Mouse (Mus musculus): ENCODE measurements around the gene Tmem54. TPM values are rescaled to one million over a fixed set of nuclear protein-coding genes. Genes with fewer than 3 reads are reported as not detected.

Tmem54 gene
- polyA plus RNA-seq, 1 experiment from 2014 or later, result not detected

- 65% methylated on average over 11 of the region's 11 CpGs for WGBS
- Histone ChIP-seq H3K4me3 (ENCODE audit: low read depth, low read length) (no peak overlapping the region), H3K27me3 (ENCODE audit: control insufficient read depth, insufficient read depth, low read length) (no peaks in the 10 kb centered on the region), H3K4me1 (ENCODE audit: control insufficient read depth, insufficient read depth, low read length) (peaks cover 8% of the 10 kb centered on the region; the same call in 1 of the 2 replicates), H3K36me3 (ENCODE audit: control insufficient read depth, insufficient read depth, low read length) (no peaks in the 10 kb centered on the region), H3K27ac (ENCODE audit: low read depth, low read length) (no peak overlapping the region), H3K9ac (replicated peaks; ENCODE audit: low read depth, low read length) (no peak overlapping the region), H3K4me2 (ENCODE audit: low read depth, low read length) (no peak overlapping the region), H3K9me3 (ENCODE audit: control insufficient read depth, low read length) (no peaks in the 10 kb centered on the region)
- no peak for ATAC-seq (ENCODE audit: low read depth)
Observed at GRCm38 (mm10) chr4:129111350-129111749, 6.0 kb downstream of the Tmem54 start.

- Histone ChIP-seq H3K9ac (replicated peaks; ENCODE audit: low read depth, low read length) (no peak overlapping the region), H3K36me3 (ENCODE audit: control insufficient read depth, insufficient read depth, low read length) (no peaks in the 10 kb centered on the region), H3K4me3 (ENCODE audit: low read depth, low read length) (no peak overlapping the region), H3K27me3 (ENCODE audit: control insufficient read depth, insufficient read depth, low read length) (no peaks in the 10 kb centered on the region), H3K4me1 (ENCODE audit: control insufficient read depth, insufficient read depth, low read length) (peaks cover 8% of the 10 kb centered on the region; the same call in 1 of the 2 replicates), H3K9me3 (ENCODE audit: control insufficient read depth, low read length) (no peaks in the 10 kb centered on the region), H3K27ac (ENCODE audit: low read depth, low read length) (no peak overlapping the region), H3K4me2 (ENCODE audit: low read depth, low read length) (no peak overlapping the region; the same call in 1 of the 2 replicates)
- ATAC-seq (ENCODE audit: low read depth), result no peak
- WGBS, result 53% methylated on average over 13 of the region's 13 CpGs
Observed at GRCm38 (mm10) chr4:129112231-129112630, 6.9 kb downstream of the Tmem54 start.

- H3K27me3 ChIP-seq (ENCODE audit: control insufficient read depth, insufficient read depth, low read length), result no peaks in the 10 kb centered on the region
- ATAC-seq (ENCODE audit: low read depth), result peak; percentile 88
- no peaks in the 10 kb centered on the region for H3K36me3 ChIP-seq (ENCODE audit: control insufficient read depth, insufficient read depth, low read length)
- H3K27ac ChIP-seq (ENCODE audit: low read depth, low read length), result no peak overlapping the region
- H3K4me2 ChIP-seq (ENCODE audit: low read depth, low read length), result no peak overlapping the region
- H3K4me3 ChIP-seq (ENCODE audit: low read depth, low read length), result no peak overlapping the region
- no peaks in the 10 kb centered on the region for H3K9me3 ChIP-seq (ENCODE audit: control insufficient read depth, low read length)
- peaks cover 8% of the 10 kb centered on the region; the same call in 1 of the 2 replicates for H3K4me1 ChIP-seq (ENCODE audit: control insufficient read depth, insufficient read depth, low read length)
- WGBS, result 27% methylated on average over 28 of the region's 28 CpGs
- no peak overlapping the region for H3K9ac ChIP-seq (replicated peaks; ENCODE audit: low read depth, low read length)
Observed at GRCm38 (mm10) chr4:129113083-129113988, 8.0 kb downstream of the Tmem54 start.

GRCm38 (mm10) chr4:129116703-129117102, 11.4 kb downstream of the Tmem54 start:
- no peak overlapping the region for H3K27ac ChIP-seq (ENCODE audit: low read depth, low read length)
- peaks cover 3% of the 10 kb centered on the region; the same call in 1 of the 2 replicates for H3K27me3 ChIP-seq (ENCODE audit: control insufficient read depth, insufficient read depth, low read length)
- H3K4me2 ChIP-seq (ENCODE audit: low read depth, low read length), result no peak overlapping the region
- no peaks in the 10 kb centered on the region for H3K9me3 ChIP-seq (ENCODE audit: control insufficient read depth, low read length)
- peaks cover 14% of the 10 kb centered on the region for H3K4me1 ChIP-seq (ENCODE audit: control insufficient read depth, insufficient read depth, low read length)
- H3K4me3 ChIP-seq (ENCODE audit: low read depth, low read length), result no peak overlapping the region
- 89% methylated on average over 8 of the region's 8 CpGs for WGBS
- no peak overlapping the region for H3K9ac ChIP-seq (replicated peaks; ENCODE audit: low read depth, low read length)
- no peak for ATAC-seq (ENCODE audit: low read depth)
- no peaks in the 10 kb centered on the region for H3K36me3 ChIP-seq (ENCODE audit: control insufficient read depth, insufficient read depth, low read length)

GRCm38 (mm10) chr4:129117720-129118510, 12.6 kb downstream of the Tmem54 start:
- ATAC-seq (ENCODE audit: low read depth), result no peak
- Histone ChIP-seq H3K36me3 (ENCODE audit: control insufficient read depth, insufficient read depth, low read length) (no peaks in the 10 kb centered on the region), H3K27ac (ENCODE audit: low read depth, low read length) (no peak overlapping the region), H3K4me3 (ENCODE audit: low read depth, low read length) (no peak overlapping the region), H3K4me2 (ENCODE audit: low read depth, low read length) (no peak overlapping the region), H3K27me3 (ENCODE audit: control insufficient read depth, insufficient read depth, low read length) (peaks cover 3% of the 10 kb centered on the region; the same call in 1 of the 2 replicates), H3K9ac (replicated peaks; ENCODE audit: low read depth, low read length) (no peak overlapping the region), H3K9me3 (ENCODE audit: control insufficient read depth, low read length) (no peaks in the 10 kb centered on the region), H3K4me1 (ENCODE audit: control insufficient read depth, insufficient read depth, low read length) (peaks cover 11% of the 10 kb centered on the region)
- 86% methylated on average over 14 of the region's 14 CpGs for WGBS

- no peak for ATAC-seq (ENCODE audit: low read depth)
Observed at GRCm38 (mm10) chr4:129119708-129120107, 14.4 kb downstream of the Tmem54 start.

GRCm38 (mm10) chr4:129120520-129121445, 15.4 kb downstream of the Tmem54 start:
- Histone ChIP-seq H3K4me3 (ENCODE audit: low read depth, low read length) (peak overlapping the region; percentile 53), H3K9ac (replicated peaks; ENCODE audit: low read depth, low read length) (peak overlapping the region; percentile 69), H3K4me1 (ENCODE audit: control insufficient read depth, insufficient read depth, low read length) (peaks cover 7% of the 10 kb centered on the region), H3K4me2 (ENCODE audit: low read depth, low read length) (peak overlapping the region; percentile 91), H3K36me3 (ENCODE audit: control insufficient read depth, insufficient read depth, low read length) (no peaks in the 10 kb centered on the region), H3K9me3 (ENCODE audit: control insufficient read depth, low read length) (no peaks in the 10 kb centered on the region), H3K27ac (ENCODE audit: low read depth, low read length) (peak overlapping the region; percentile 55; the same call in 1 of the 2 replicates), H3K27me3 (ENCODE audit: control insufficient read depth, insufficient read depth, low read length) (peaks cover 3% of the 10 kb centered on the region; the same call in 1 of the 2 replicates)
- WGBS, result under 1% methylated on average over 48 of the region's 59 CpGs
- ATAC-seq (ENCODE audit: low read depth), result peak; percentile 65; the same call in 1 of the 2 replicates

More at GRCm38 (mm10) chr4:129119708-129120107, 14.4 kb downstream of the Tmem54 start:
- no peaks in the 10 kb centered on the region for H3K36me3 ChIP-seq (ENCODE audit: control insufficient read depth, insufficient read depth, low read length)
- 0 out of 2 replicates have a peak overlapping the region, but pooled peaks have one; percentile 91 for H3K4me2 ChIP-seq (ENCODE audit: low read depth, low read length)
- no peaks in the 10 kb centered on the region for H3K9me3 ChIP-seq (ENCODE audit: control insufficient read depth, low read length)
- H3K4me3 ChIP-seq (ENCODE audit: low read depth, low read length), result no peak overlapping the region
- H3K9ac ChIP-seq (replicated peaks; ENCODE audit: low read depth, low read length), result no peak overlapping the region
- 75% methylated on average over 10 of the region's 10 CpGs for WGBS
- peaks cover 3% of the 10 kb centered on the region; the same call in 1 of the 2 replicates for H3K27me3 ChIP-seq (ENCODE audit: control insufficient read depth, insufficient read depth, low read length)
- peaks cover 7% of the 10 kb centered on the region for H3K4me1 ChIP-seq (ENCODE audit: control insufficient read depth, insufficient read depth, low read length)
- no peak overlapping the region for H3K27ac ChIP-seq (ENCODE audit: low read depth, low read length)

GRCm38 (mm10) chr4:129121569-129122086, 16.3 kb downstream of the Tmem54 start, which contains the start of gene Hpca:
Gene Hpca, minus strand, starts transcription at chr4:129122036.
- H3K4me3 ChIP-seq (ENCODE audit: low read depth, low read length), result peak within 1 kb of the TSS; percentile 53
- peak within 1 kb of the TSS; percentile 91 for H3K4me2 ChIP-seq (ENCODE audit: low read depth, low read length)
- H3K9ac ChIP-seq (replicated peaks; ENCODE audit: low read depth, low read length), result peak within 1 kb of the TSS; percentile 69
- under 1% methylated on average over 10 of the region's 17 CpGs for WGBS
- H3K36me3 ChIP-seq (ENCODE audit: control insufficient read depth, insufficient read depth, low read length), result no peaks in the 10 kb centered on the region
- H3K9me3 ChIP-seq (ENCODE audit: control insufficient read depth, low read length), result no peaks in the 10 kb centered on the region
- 0 out of 2 replicates have a peak, but pooled peaks have one; percentile 9 for ATAC-seq (ENCODE audit: low read depth)
- peaks cover 7% of the 10 kb centered on the region for H3K4me1 ChIP-seq (ENCODE audit: control insufficient read depth, insufficient read depth, low read length)
- peak within 1 kb of the TSS; percentile 55; the same call in 1 of the 2 replicates for H3K27ac ChIP-seq (ENCODE audit: low read depth, low read length)
- peaks cover 3% of the 10 kb centered on the region; the same call in 1 of the 2 replicates for H3K27me3 ChIP-seq (ENCODE audit: control insufficient read depth, insufficient read depth, low read length)
